Comparison of ENCODE assay signal across 21 mouse cellular contexts in the genomic region with DNA sequence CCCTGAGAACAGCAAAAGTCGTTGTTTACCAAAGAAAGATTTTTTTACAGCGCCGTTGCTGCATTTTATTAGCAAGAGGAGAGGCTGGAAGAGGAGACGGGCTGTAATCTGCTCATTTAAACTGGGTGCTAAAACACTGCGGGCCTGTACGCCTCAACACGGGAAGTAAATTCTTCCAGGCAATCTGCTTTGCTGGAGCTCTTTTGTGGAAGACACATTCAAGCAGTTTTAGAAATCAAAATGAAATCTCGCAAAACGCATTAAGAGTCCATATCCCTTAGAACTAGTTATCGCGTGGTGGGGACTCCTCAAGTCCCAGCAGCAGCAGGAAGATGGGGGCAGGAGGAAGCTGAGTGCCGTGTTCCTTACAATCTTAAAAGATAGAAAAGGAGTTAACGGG.
DNase-seq lines count a peak whose midpoint lies in the region; ATAC-seq lines count a peak whose summit lies in the region.
"Had no signal": no experiment of that assay in that cellular context is flagged by ENCODE, and none has a peak within 500 bp of the region (broad histone marks: within the 10 kb centered on the region; RNA-seq: fewer than 3 reads in every experiment).

No protein-coding gene starts in this region.

- 64% methylated on average over 13 of the region's 13 CpGs for WGBS in forebrain, embryonic 14.5 days
- WGBS in forebrain, embryonic 12.5 days: 71% methylated on average over 13 of the region's 13 CpGs
- 32% methylated on average over 13 of the region's 13 CpGs for WGBS in kidney, embryonic 14.5 days
- WGBS in neural tube, embryonic 13.5 days: 39% methylated on average over 13 of the region's 13 CpGs

- H3K9ac ChIP-seq in forebrain, embryonic 14.5 days (ENCODE audit: low read length): no peak overlapping the region
- H3K9ac ChIP-seq in forebrain, embryonic 12.5 days: no peak overlapping the region
- H3K9ac ChIP-seq in kidney, embryonic 14.5 days (ENCODE audit: low read depth, low read length): no peak overlapping the region
- no peak overlapping the region for H3K9ac ChIP-seq in neural tube, embryonic 13.5 days
- H3K9ac ChIP-seq: limb, embryonic 13.5 days; liver, embryonic 14.5 days; neural tube, embryonic 12.5 days had no signal

- 0 out of 2 replicates have a peak, but pooled peaks cover 8% of the 10 kb centered on the region for H3K4me1 ChIP-seq in forebrain, embryonic 14.5 days (ENCODE audit: control insufficient read depth, insufficient read depth, low read length)
- peaks cover 30% of the 10 kb centered on the region for H3K4me1 ChIP-seq in forebrain, embryonic 12.5 days
- H3K4me1 ChIP-seq in kidney, embryonic 14.5 days (ENCODE audit: control insufficient read depth, insufficient read depth, low read length): peaks cover 13% of the 10 kb centered on the region; the same call in 1 of the 2 replicates
- peaks cover 70% of the 10 kb centered on the region for H3K4me1 ChIP-seq in neural tube, embryonic 13.5 days (replicated peaks)

- no peaks in the 10 kb centered on the region for H3K36me3 ChIP-seq in forebrain, embryonic 14.5 days (ENCODE audit: control insufficient read depth, insufficient read depth, low read length)
- H3K36me3 ChIP-seq in forebrain, embryonic 12.5 days (replicated peaks): no peaks in the 10 kb centered on the region
- H3K36me3 ChIP-seq in kidney, embryonic 14.5 days (ENCODE audit: control insufficient read depth, insufficient read depth, low read length): no peaks in the 10 kb centered on the region
- H3K36me3 ChIP-seq in neural tube, embryonic 13.5 days: no peaks in the 10 kb centered on the region
- H3K36me3 ChIP-seq: limb, embryonic 13.5 days; neural tube, embryonic 12.5 days had no signal

- no peaks in the 10 kb centered on the region for H3K9me3 ChIP-seq in forebrain, embryonic 14.5 days (replicated peaks; ENCODE audit: control insufficient read depth, low read length)
- H3K9me3 ChIP-seq in forebrain, embryonic 12.5 days: no peaks in the 10 kb centered on the region
- no peaks in the 10 kb centered on the region for H3K9me3 ChIP-seq in kidney, embryonic 14.5 days (ENCODE audit: control insufficient read depth, low read length)
- no peaks in the 10 kb centered on the region for H3K9me3 ChIP-seq in neural tube, embryonic 13.5 days
- H3K9me3 ChIP-seq: limb, embryonic 13.5 days; neural tube, embryonic 12.5 days had no signal

- H3K27me3 ChIP-seq in forebrain, embryonic 14.5 days (replicated peaks; ENCODE audit: control insufficient read depth, insufficient read depth, low read length): no peaks in the 10 kb centered on the region
- no peaks in the 10 kb centered on the region for H3K27me3 ChIP-seq in forebrain, embryonic 12.5 days
- H3K27me3 ChIP-seq in kidney, embryonic 14.5 days (ENCODE audit: control insufficient read depth, insufficient read depth, low read length): no peaks in the 10 kb centered on the region
- H3K27me3 ChIP-seq in neural tube, embryonic 13.5 days: peaks cover 6% of the 10 kb centered on the region; the same call in 1 of the 2 replicates
- H3K27me3 ChIP-seq: limb, embryonic 13.5 days; neural tube, embryonic 12.5 days had no signal

- H3K4me2 ChIP-seq in forebrain, embryonic 14.5 days (ENCODE audit: low read length): no peak overlapping the region
- H3K4me2 ChIP-seq in forebrain, embryonic 12.5 days: no peak overlapping the region
- no peak overlapping the region for H3K4me2 ChIP-seq in kidney, embryonic 14.5 days (replicated peaks; ENCODE audit: low read depth, low read length)
- H3K4me2 ChIP-seq in neural tube, embryonic 13.5 days: no peak overlapping the region
- H3K4me2 ChIP-seq: limb, embryonic 13.5 days; neural tube, embryonic 12.5 days had no signal

- ATAC-seq in forebrain, embryonic 14.5 days: no peak
- ATAC-seq in forebrain, embryonic 12.5 days (ENCODE audit: low FRiP score): no peak
- no peak for ATAC-seq in kidney, embryonic 14.5 days (ENCODE audit: low FRiP score, low TSS enrichment)
- ATAC-seq in neural tube, embryonic 13.5 days (ENCODE audit: low read depth): no peak
- ATAC-seq in megakaryocyte progenitor cell, adult 5-6 weeks (replicated peaks; ENCODE audit: poor library complexity): no peak
- ATAC-seq: activated CD4-positive, CD25-positive, alpha-beta regulatory T cell, adult 4 months; CD4-positive, CD25-positive, alpha-beta regulatory T cell, adult 4 months had no signal

- DNase-seq in forebrain, embryonic 14.5 days (ENCODE audit: low spot score): peak; percentile 22
- DNase-seq in kidney, postnatal 25 days: no peak
- no peak for DNase-seq in neural tube, embryonic 10.5 days (ENCODE audit: extremely low spot score, low spot score)
- no peak for DNase-seq in spleen, postnatal 14 days (ENCODE audit: low spot score in 2 of 2)
- DNase-seq: adrenal gland, postnatal 10 days; cerebellum, adult 11 months; cerebellum, postnatal 10 days; embryo, embryonic 11 days; kidney, adult 18-20 months; layer of hippocampus, postnatal 36 days; thymus, postnatal 36 days had no signal

- H3K27ac ChIP-seq in forebrain, embryonic 14.5 days (ENCODE audit: low read depth, low read length): peak overlapping the region; percentile 21; the same call in 1 of the 2 replicates
- no peak overlapping the region for H3K27ac ChIP-seq in forebrain, embryonic 12.5 days
- peak overlapping the region; percentile 30; the same call in 1 of the 2 replicates for H3K27ac ChIP-seq in kidney, embryonic 14.5 days (ENCODE audit: low read depth, low read length)
- H3K27ac ChIP-seq in neural tube, embryonic 13.5 days (replicated peaks): peak overlapping the region; percentile 59
- H3K27ac ChIP-seq: limb, embryonic 13.5 days; liver, embryonic 14.5 days; macrophage; neural tube, embryonic 12.5 days had no signal

- H3K4me3 ChIP-seq in forebrain, embryonic 14.5 days (ENCODE audit: low read depth, low read length): no peak overlapping the region
- H3K4me3 ChIP-seq in forebrain, embryonic 12.5 days (replicated peaks): no peak overlapping the region
- H3K4me3 ChIP-seq in kidney, embryonic 14.5 days (ENCODE audit: low read length): no peak overlapping the region
- no peak overlapping the region for H3K4me3 ChIP-seq in neural tube, embryonic 13.5 days
- H3K4me3 ChIP-seq: limb, embryonic 13.5 days; neural tube, embryonic 12.5 days had no signal
